Mouse (Mus musculus): ENCODE data around the gene Gipc2. TPM values are rescaled to one million over a fixed set of nuclear protein-coding genes. Genes with fewer than 3 reads are reported as not detected.

Gene Gipc2
- total and polyA plus RNA-seq, 3 experiments = 0.33 TPM; not detected in 2

- no peak for ATAC-seq (ENCODE audit: extremely low read depth, insufficient number of reproducible peaks, low FRiP score, poor library complexity, severe bottlenecking)
- Histone ChIP-seq H3K9me3 (replicated peaks) (no peaks in the 10 kb centered on the region), H3K4me3 (ENCODE audit: low read depth, low read length) (peak overlapping the region; percentile 64), H3K4me1 (ENCODE audit: insufficient read depth, low read depth, low read length) (peaks cover 8% of the 10 kb centered on the region), H3K36me3 (replicated peaks) (peaks cover 2% of the 10 kb centered on the region), H3K27me3 (ENCODE audit: insufficient read depth, low read length) (no peaks in the 10 kb centered on the region)
- DNase-seq (ENCODE audit: low spot score) = no peak
- TF ChIP-seq GATA1 (IDR thresholded peaks at IDR 0.05; ENCODE audit: borderline replicate concordance, low read length) = no peak
- TF ChIP-seq GATA2 (IDR thresholded peaks at IDR 0.05; ENCODE audit: borderline replicate concordance, low read depth, low read length) = no peak
- TF ChIP-seq TAL1 (conservative IDR thresholded peaks at IDR 0.05; ENCODE audit: low read depth, low read length) = no peak
- no peak for TF ChIP-seq CTCF (IDR thresholded peaks at IDR 0.05; ENCODE audit: low read depth, low read length)
- TF ChIP-seq POLR2AphosphoS5 (IDR thresholded peaks at IDR 0.05; ENCODE audit: insufficient replicate concordance, low read depth, low read length) = no peak
Measured at GRCm38 (mm10) chr3:152192238-152192931, 26.4 kb upstream of the Gipc2 start.

- TF ChIP-seq TAL1 (conservative IDR thresholded peaks at IDR 0.05; ENCODE audit: low read depth, low read length) (no peak), POLR2AphosphoS5 (IDR thresholded peaks at IDR 0.05; ENCODE audit: insufficient replicate concordance, low read depth, low read length) (no peak), CTCF (IDR thresholded peaks at IDR 0.05; ENCODE audit: low read depth, low read length) (no peak), GATA2 (IDR thresholded peaks at IDR 0.05; ENCODE audit: borderline replicate concordance, low read depth, low read length) (no peak), GATA1 (IDR thresholded peaks at IDR 0.05; ENCODE audit: borderline replicate concordance, low read length) (no peak)
- no peaks in the 10 kb centered on the region for H3K9me3 ChIP-seq (replicated peaks)
- ATAC-seq (ENCODE audit: extremely low read depth, insufficient number of reproducible peaks, low FRiP score, poor library complexity, severe bottlenecking) = peak; percentile 25; the same call in 1 of the 2 replicates
- H3K4me1 ChIP-seq (ENCODE audit: insufficient read depth, low read depth, low read length) = peaks cover 5% of the 10 kb centered on the region
- H3K27me3 ChIP-seq (ENCODE audit: insufficient read depth, low read length) = no peaks in the 10 kb centered on the region
- H3K36me3 ChIP-seq (replicated peaks) = peaks cover 3% of the 10 kb centered on the region
- H3K4me3 ChIP-seq (ENCODE audit: low read depth, low read length) = peak overlapping the region; percentile 64
- no peak for DNase-seq (ENCODE audit: low spot score)
Measured at GRCm38 (mm10) chr3:152191791-152192237, 25.8 kb upstream of the Gipc2 start.

GRCm38 (mm10) chr3:152190679-152191477 lies 24.8 kb upstream of the Gipc2 start:
- no peak; the same call in 1 of the 2 replicates for ATAC-seq (ENCODE audit: extremely low read depth, insufficient number of reproducible peaks, low FRiP score, poor library complexity, severe bottlenecking)
- H3K4me3 ChIP-seq (ENCODE audit: low read depth, low read length) = peak overlapping the region; percentile 66
- TF ChIP-seq TAL1 (conservative IDR thresholded peaks at IDR 0.05; ENCODE audit: low read depth, low read length) = no peak
- no peak for TF ChIP-seq CTCF (IDR thresholded peaks at IDR 0.05; ENCODE audit: low read depth, low read length)
- TF ChIP-seq GATA1 (IDR thresholded peaks at IDR 0.05; ENCODE audit: borderline replicate concordance, low read length) = no peak
- TF ChIP-seq POLR2AphosphoS5 (IDR thresholded peaks at IDR 0.05; ENCODE audit: insufficient replicate concordance, low read depth, low read length) = no peak
- no peak for TF ChIP-seq GATA2 (IDR thresholded peaks at IDR 0.05; ENCODE audit: borderline replicate concordance, low read depth, low read length)

GRCm38 (mm10) chr3:152189306-152189705 lies 23.3 kb upstream of the Gipc2 start:
- TF ChIP-seq TAL1 (conservative IDR thresholded peaks at IDR 0.05; ENCODE audit: low read depth, low read length) (no peak), GATA1 (IDR thresholded peaks at IDR 0.05; ENCODE audit: borderline replicate concordance, low read length) (no peak)
- Histone ChIP-seq H3K27me3 (ENCODE audit: insufficient read depth, low read length) (no peaks in the 10 kb centered on the region), H3K36me3 (replicated peaks) (peaks cover 19% of the 10 kb centered on the region), H3K4me1 (ENCODE audit: insufficient read depth, low read depth, low read length) (peaks cover 5% of the 10 kb centered on the region), H3K4me3 (ENCODE audit: low read depth, low read length) (no peak overlapping the region), H3K9me3 (replicated peaks) (no peaks in the 10 kb centered on the region)
- ATAC-seq (ENCODE audit: extremely low read depth, insufficient number of reproducible peaks, low FRiP score, poor library complexity, severe bottlenecking) (no peak), DNase-seq (ENCODE audit: low spot score) (no peak)

More at GRCm38 (mm10) chr3:152190679-152191477, 24.8 kb upstream of the Gipc2 start:
- peaks cover 5% of the 10 kb centered on the region for H3K4me1 ChIP-seq (ENCODE audit: insufficient read depth, low read depth, low read length)
- H3K9me3 ChIP-seq (replicated peaks) = no peaks in the 10 kb centered on the region
- DNase-seq (ENCODE audit: low spot score) = no peak
- H3K27me3 ChIP-seq (ENCODE audit: insufficient read depth, low read length) = no peaks in the 10 kb centered on the region
- peaks cover 11% of the 10 kb centered on the region for H3K36me3 ChIP-seq (replicated peaks)

- no peak for TF ChIP-seq POLR2AphosphoS5 (IDR thresholded peaks at IDR 0.05; ENCODE audit: insufficient replicate concordance, low read depth, low read length)
- TF ChIP-seq CTCF (IDR thresholded peaks at IDR 0.05; ENCODE audit: low read depth, low read length) = no peak
- TF ChIP-seq TAL1 (conservative IDR thresholded peaks at IDR 0.05; ENCODE audit: low read depth, low read length) = no peak
- TF ChIP-seq GATA2 (IDR thresholded peaks at IDR 0.05; ENCODE audit: borderline replicate concordance, low read depth, low read length) = no peak
- Histone ChIP-seq H3K36me3 (replicated peaks) (peaks cover 28% of the 10 kb centered on the region), H3K27me3 (ENCODE audit: insufficient read depth, low read length) (no peaks in the 10 kb centered on the region), H3K4me1 (ENCODE audit: insufficient read depth, low read depth, low read length) (peaks cover 4% of the 10 kb centered on the region), H3K4me3 (ENCODE audit: low read depth, low read length) (no peak overlapping the region), H3K9me3 (replicated peaks) (no peaks in the 10 kb centered on the region)
- DNase-seq (ENCODE audit: low spot score) (no peak), ATAC-seq (ENCODE audit: extremely low read depth, insufficient number of reproducible peaks, low FRiP score, poor library complexity, severe bottlenecking) (no peak)
Measured at GRCm38 (mm10) chr3:152186106-152186505, 20.1 kb upstream of the Gipc2 start.

- no peaks in the 10 kb centered on the region for H3K9me3 ChIP-seq (replicated peaks)
- DNase-seq (ENCODE audit: low spot score) (no peak), ATAC-seq (ENCODE audit: extremely low read depth, insufficient number of reproducible peaks, low FRiP score, poor library complexity, severe bottlenecking) (no peak)
- H3K4me3 ChIP-seq (ENCODE audit: low read depth, low read length) = no peak overlapping the region
- no peaks in the 10 kb centered on the region for H3K27me3 ChIP-seq (ENCODE audit: insufficient read depth, low read length)
- H3K4me1 ChIP-seq (ENCODE audit: insufficient read depth, low read depth, low read length) = no peaks in the 10 kb centered on the region
- peaks cover 27% of the 10 kb centered on the region for H3K36me3 ChIP-seq (replicated peaks)
- TF ChIP-seq TAL1 (conservative IDR thresholded peaks at IDR 0.05; ENCODE audit: low read depth, low read length) = no peak
- no peak for TF ChIP-seq CTCF (IDR thresholded peaks at IDR 0.05; ENCODE audit: low read depth, low read length)
- no peak for TF ChIP-seq GATA1 (IDR thresholded peaks at IDR 0.05; ENCODE audit: borderline replicate concordance, low read length)
- no peak for TF ChIP-seq GATA2 (IDR thresholded peaks at IDR 0.05; ENCODE audit: borderline replicate concordance, low read depth, low read length)
- TF ChIP-seq POLR2AphosphoS5 (IDR thresholded peaks at IDR 0.05; ENCODE audit: insufficient replicate concordance, low read depth, low read length) = no peak
Measured at GRCm38 (mm10) chr3:152183522-152183921, 17.5 kb upstream of the Gipc2 start.

Measured in G1E (cell line).